Mouse (Mus musculus): Measurements from ENCODE around the gene Plxdc1.

DNA sequence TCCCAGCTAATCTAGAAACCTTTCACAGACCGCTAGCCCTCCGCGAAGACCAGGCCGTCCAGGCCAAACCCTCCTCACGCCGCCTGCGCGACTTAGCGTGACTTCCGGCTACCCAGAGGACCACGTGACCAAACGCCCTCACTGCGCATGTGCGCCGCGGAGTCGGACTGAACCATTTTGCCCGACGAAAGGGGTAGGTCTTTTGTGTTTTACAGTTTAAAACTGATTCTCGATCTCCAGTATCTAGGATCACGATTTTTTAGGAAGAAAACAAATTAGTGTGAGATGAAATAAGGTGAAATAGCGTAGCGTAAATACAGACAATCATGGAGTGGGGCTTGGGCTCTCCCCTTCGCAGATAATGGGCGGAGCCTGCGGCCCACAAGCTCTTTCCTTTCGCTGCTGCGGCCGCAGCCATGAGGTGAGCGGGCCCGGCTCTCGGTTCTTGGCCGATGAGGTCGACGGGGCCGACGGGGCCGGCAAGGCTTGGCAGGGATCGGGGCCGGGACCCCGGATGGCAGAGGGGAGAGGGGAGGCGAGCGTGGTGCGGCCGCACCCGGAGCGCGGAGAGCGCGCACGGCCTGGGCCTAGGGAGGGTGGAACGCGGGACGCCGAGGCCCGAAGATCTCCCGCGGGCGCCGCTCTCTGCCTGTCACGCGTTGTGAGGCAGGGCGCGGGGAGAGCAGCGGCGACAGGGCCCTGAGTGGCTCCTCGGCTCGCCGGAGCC, 40.5 kb upstream of the Plxdc1 start, which contains the start of gene Rpl19:
- TF ChIP-seq GATA1 (IDR thresholded peaks at IDR 0.05; ENCODE audit: borderline replicate concordance, low read length) (no peak), CTCF (IDR thresholded peaks at IDR 0.05; ENCODE audit: low read depth, low read length) (no peak)

Data from G1E (cell line).